Mouse (Mus musculus) mouse trophoblast stem cell (cell line): ENCODE measurements around the gene Olfr1215.
"Not testable (repeated sequence)": the region's sequence is repeated elsewhere in the genome, so short reads cannot be mapped to it uniquely, and the experiment has no call there.

ENCODE experiments used
- in situ Hi-C, 2 experiments: fragments of 300-500 bp; cut with MseI, MboI; formaldehyde crosslinking; loops; 2 replicates in 1 of 2; 3 replicates in 1 of 2; pipeline ENCODE4 v1.15.1; 2025

The Olfr1215 gene

GRCm38 (mm10) chr2:89006873-89007272 is at the start of gene Olfr1215:
Gene Olfr1215 (minus strand): TSS chr2:89006973.
- in situ Hi-C loops, result no loop called here

GRCm38 (mm10) chr2:89031965-89032364 is 25.2 kb upstream of the Olfr1215 start, which contains the start of gene Olfr1217:
Gene Olfr1217 (minus strand): TSS chr2:89032065.
- in situ Hi-C loops, result no loop called here

GRCm38 (mm10) chr2:89021436-89021835 is 14.7 kb upstream of the Olfr1215 start:
- in situ Hi-C loops, result not testable (repeated sequence)

- in situ Hi-C loops, result no loop called here
These were observed 11.5 kb upstream of the Olfr1215 start, which contains the start of gene Olfr1216 for GRCm38 (mm10) chr2:89018240-89018639. Gene Olfr1216 (minus strand): TSS chr2:89018340.

- in situ Hi-C loops, result no loop called here
These were observed 14.2 kb downstream of the Olfr1215 start, which contains the start of gene Olfr1214 for GRCm38 (mm10) chr2:88992553-88992952. Gene Olfr1214 (minus strand): TSS chr2:88992653.

GRCm38 (mm10) chr2:88980181-88980580 is 26.6 kb downstream of the Olfr1215 start, which contains the start of gene Gm13762:
Gene Gm13762 (minus strand): TSS chr2:88980281.
- in situ Hi-C loops, result no loop called here

- in situ Hi-C loops, result no loop called here
These were observed 53.1 kb downstream of the Olfr1215 start, which contains the start of gene Olfr1212 for GRCm38 (mm10) chr2:88953669-88954068. Gene Olfr1212 (plus strand): TSS chr2:88953969.
